8 mouse cellular contexts compared by ENCODE assay signal in the genomic region with DNA sequence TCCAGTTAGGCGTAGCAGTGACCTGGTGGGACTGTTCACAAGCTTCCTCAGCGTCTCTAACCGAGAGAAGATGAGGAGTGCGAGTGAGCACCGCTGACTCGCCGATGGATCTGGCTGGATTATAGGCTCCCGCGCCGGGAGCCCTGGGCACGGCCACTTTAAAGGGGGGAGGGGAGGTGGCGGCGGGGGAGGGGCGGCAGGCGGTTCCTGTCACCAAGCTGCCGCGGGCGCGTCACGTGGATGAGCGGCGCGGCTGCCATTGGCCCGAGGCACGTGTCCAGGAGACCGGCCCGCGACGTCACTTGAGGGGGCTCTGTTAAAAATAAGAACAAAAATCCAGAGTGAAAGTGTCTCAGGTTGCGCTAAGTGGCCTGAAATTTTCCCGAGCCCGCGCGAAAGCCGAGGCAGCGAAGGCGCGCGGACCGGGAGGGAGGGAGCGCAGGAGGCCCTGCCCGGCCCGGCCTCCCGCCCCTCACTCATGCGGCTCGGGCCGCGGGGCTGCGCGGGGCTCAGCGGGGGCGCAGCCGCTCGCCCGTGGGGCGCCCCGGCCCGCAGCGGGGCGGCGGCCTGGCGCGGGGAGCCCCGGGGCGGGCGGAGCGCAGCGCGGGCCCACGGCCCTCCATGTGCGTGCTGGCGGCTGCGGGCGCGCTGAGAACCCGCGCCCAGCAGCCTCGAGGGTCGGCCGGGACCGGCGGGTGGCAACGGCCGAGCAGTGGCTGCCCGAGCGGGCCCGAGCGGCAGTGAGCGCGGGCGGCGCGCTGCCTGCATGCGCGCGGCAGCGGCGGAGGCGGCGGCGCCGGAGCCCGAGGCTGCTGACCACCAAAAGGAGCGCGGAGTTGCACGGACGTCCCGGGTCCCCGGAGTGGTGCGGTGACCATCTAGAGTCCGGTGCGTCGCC. TPM values are rescaled to one million over a fixed set of nuclear protein-coding genes. Genes with fewer than 3 reads are reported as not detected.
DNase-seq lines count a peak whose midpoint lies in the region; ATAC-seq lines count a peak whose summit lies in the region.

TSS of gene En2 (plus strand) at position 337 of the 898 bp plus-strand sequence.

- no peak within 1 kb of the TSS; the same call in 1 of the 2 replicates for H3K9ac ChIP-seq in heart, embryonic 11.5 days (ENCODE audit: low read depth, low read length)
- H3K9ac ChIP-seq in kidney, embryonic 16.5 days (replicated peaks; ENCODE audit: low read length) = peak within 1 kb of the TSS; percentile 35; the same call in 1 of the 2 replicates
- no peak within 1 kb of the TSS for H3K9ac ChIP-seq in lung, embryonic 15.5 days
- peak within 1 kb of the TSS; percentile 21; the same call in 1 of the 2 replicates for H3K9ac ChIP-seq in stomach, embryonic 14.5 days (replicated peaks; ENCODE audit: low read depth, low read length)

- ATAC-seq in heart, embryonic 11.5 days (replicated peaks; ENCODE audit: insufficient number of reproducible peaks, low FRiP score, low TSS enrichment) = peak; percentile 58; the same call in 1 of the 2 replicates
- peak; percentile 61 for ATAC-seq in kidney, embryonic 16.5 days (ENCODE audit: low FRiP score, low TSS enrichment)
- peak; percentile 69; the same call in 1 of the 2 replicates for ATAC-seq in lung, embryonic 15.5 days (ENCODE audit: borderline replicate concordance, extremely low read depth, low FRiP score, low TSS enrichment)
- ATAC-seq in stomach, embryonic 14.5 days (ENCODE audit: insufficient number of reproducible peaks, insufficient read depth, low FRiP score, low read depth) = peak; percentile 73; the same call in 1 of the 2 replicates
- no peak for ATAC-seq in erythroid progenitor cell, adult 5-6 weeks (replicated peaks; ENCODE audit: low FRiP score, poor library complexity, severe bottlenecking)

- H3K9me3 ChIP-seq in heart, embryonic 11.5 days (replicated peaks; ENCODE audit: control insufficient read depth, low read length) = no peaks in the 10 kb centered on the region
- H3K9me3 ChIP-seq in kidney, embryonic 16.5 days (ENCODE audit: low read length) = no peaks in the 10 kb centered on the region
- no peaks in the 10 kb centered on the region for H3K9me3 ChIP-seq in lung, embryonic 15.5 days
- H3K9me3 ChIP-seq in stomach, embryonic 14.5 days (ENCODE audit: control insufficient read depth, low read depth, low read length) = no peaks in the 10 kb centered on the region

- H3K36me3 ChIP-seq in heart, embryonic 11.5 days (ENCODE audit: control insufficient read depth, insufficient read depth, low read length) = no peaks in the 10 kb centered on the region
- no peaks in the 10 kb centered on the region for H3K36me3 ChIP-seq in kidney, embryonic 16.5 days (ENCODE audit: insufficient read depth, low read length)
- H3K36me3 ChIP-seq in lung, embryonic 15.5 days = no peaks in the 10 kb centered on the region
- H3K36me3 ChIP-seq in stomach, embryonic 14.5 days (ENCODE audit: control insufficient read depth, insufficient read depth, low read length) = no peaks in the 10 kb centered on the region

- peak; percentile 29 for DNase-seq in right cerebral cortex, postnatal 14 days
- no peak for DNase-seq in right cerebral cortex, postnatal 25 days
- DNase-seq in embryo, embryonic 10.5 days (ENCODE audit: low spot score) = peak; percentile 90

- H3K4me2 ChIP-seq in heart, embryonic 11.5 days = peak within 1 kb of the TSS; percentile 95
- peak within 1 kb of the TSS; percentile 93 for H3K4me2 ChIP-seq in kidney, embryonic 16.5 days (replicated peaks; ENCODE audit: low read depth, low read length)
- H3K4me2 ChIP-seq in lung, embryonic 15.5 days = peak within 1 kb of the TSS; percentile 99
- H3K4me2 ChIP-seq in stomach, embryonic 14.5 days (replicated peaks; ENCODE audit: low read depth, low read length) = peak within 1 kb of the TSS; percentile 89

- under 1% methylated on average over 110 of the region's 113 CpGs for WGBS in heart, embryonic 11.5 days (ENCODE audit: insufficient replicate concordance)
- WGBS in kidney, embryonic 16.5 days = under 1% methylated on average over 71 of the region's 113 CpGs
- under 1% methylated on average over 88 of the region's 113 CpGs for WGBS in lung, embryonic 15.5 days
- under 1% methylated on average over 105 of the region's 113 CpGs for WGBS in stomach, embryonic 14.5 days

- peak within 1 kb of the TSS; percentile 47 for H3K4me3 ChIP-seq in heart, embryonic 11.5 days (ENCODE audit: low read depth, low read length)
- peak within 1 kb of the TSS; percentile 52 for H3K4me3 ChIP-seq in kidney, embryonic 16.5 days (ENCODE audit: low read length)
- H3K4me3 ChIP-seq in lung, embryonic 15.5 days = peak within 1 kb of the TSS; percentile 45
- H3K4me3 ChIP-seq in stomach, embryonic 14.5 days (ENCODE audit: low read depth, low read length) = peak within 1 kb of the TSS; percentile 31

- peaks cover 8% of the 10 kb centered on the region; the same call in 1 of the 2 replicates for H3K4me1 ChIP-seq in heart, embryonic 11.5 days (ENCODE audit: control insufficient read depth, insufficient read depth, low read length)
- H3K4me1 ChIP-seq in kidney, embryonic 16.5 days (ENCODE audit: insufficient read depth, low read length) = peaks cover 29% of the 10 kb centered on the region
- H3K4me1 ChIP-seq in lung, embryonic 15.5 days = peaks cover 34% of the 10 kb centered on the region
- H3K4me1 ChIP-seq in stomach, embryonic 14.5 days (ENCODE audit: control insufficient read depth, insufficient read depth, low read length) = peaks cover 13% of the 10 kb centered on the region; the same call in 1 of the 2 replicates

- peaks cover 91% of the 10 kb centered on the region for H3K27me3 ChIP-seq in heart, embryonic 11.5 days (ENCODE audit: control insufficient read depth, insufficient read depth, low read length)
- H3K27me3 ChIP-seq in kidney, embryonic 16.5 days (ENCODE audit: insufficient read depth, low read length) = peaks cover 96% of the 10 kb centered on the region
- H3K27me3 ChIP-seq in lung, embryonic 15.5 days = peaks cover 97% of the 10 kb centered on the region
- peaks cover 77% of the 10 kb centered on the region for H3K27me3 ChIP-seq in stomach, embryonic 14.5 days (ENCODE audit: control insufficient read depth, insufficient read depth, low read length)

- no peak within 1 kb of the TSS for H3K27ac ChIP-seq in heart, embryonic 11.5 days (ENCODE audit: low read depth, low read length)
- no peak within 1 kb of the TSS for H3K27ac ChIP-seq in kidney, embryonic 16.5 days (ENCODE audit: low read length)
- no peak within 1 kb of the TSS for H3K27ac ChIP-seq in lung, embryonic 15.5 days
- no peak within 1 kb of the TSS for H3K27ac ChIP-seq in stomach, embryonic 14.5 days (ENCODE audit: low read length)

RNA-seq across cellular contexts. Expression of gene En2, which starts in this region (rescaled TPM):
- not detected in 2 replicates for polyA plus RNA-seq in heart, embryonic 11.5 days (2014; fragmentation: Nextera tagmentation; extraction: Ambion mirVana)
- 0.07 and 0.13 TPM in 2 replicates for polyA plus RNA-seq in kidney, embryonic 16.5 days (2015; fragmentation: Nextera tagmentation; extraction: Ambion mirVana)
- polyA plus RNA-seq in lung, embryonic 15.5 days (2015; fragmentation: Nextera tagmentation; extraction: Ambion mirVana) = not detected in 2 replicates
- polyA plus RNA-seq in stomach, embryonic 14.5 days (2014; fragmentation: Nextera tagmentation; extraction: Ambion mirVana) = not detected in 2 replicates
- total RNA-seq in erythroid progenitor cell, adult 5-6 weeks (2015; ENCODE audit: low replicate concordance) = not detected in 2 replicates
- not detected in 2 replicates for total RNA-seq in erythroid progenitor cell, adult 5-6 weeks (2017; ENCODE audit: low replicate concordance)

Comparison
In these comparisons a context has a peak if more than half of its experiments do, and no peak if none do; other contexts are left out.
1. Peak in ATAC-seq, H3K4me3 ChIP-seq and H3K4me2 ChIP-seq in heart, embryonic 11.5 days; RNA of the gene not detected or under 1 TPM.
2. Peak in ATAC-seq, H3K4me3 ChIP-seq, H3K9ac ChIP-seq and H3K4me2 ChIP-seq in kidney, embryonic 16.5 days; RNA of the gene not detected or under 1 TPM.
3. Peak in ATAC-seq, H3K4me3 ChIP-seq and H3K4me2 ChIP-seq in lung, embryonic 15.5 days; RNA of the gene not detected or under 1 TPM.
4. Peak in ATAC-seq, H3K4me3 ChIP-seq, H3K9ac ChIP-seq and H3K4me2 ChIP-seq in stomach, embryonic 14.5 days; RNA of the gene not detected or under 1 TPM.